Mouse (Mus musculus): Measurements from ENCODE around the gene Lct. TPM values are rescaled to one million over a fixed set of nuclear protein-coding genes. Genes with fewer than 3 reads are reported as not detected.

The Lct gene
- polyA plus RNA-seq, 1 experiment, result not detected

DNA sequence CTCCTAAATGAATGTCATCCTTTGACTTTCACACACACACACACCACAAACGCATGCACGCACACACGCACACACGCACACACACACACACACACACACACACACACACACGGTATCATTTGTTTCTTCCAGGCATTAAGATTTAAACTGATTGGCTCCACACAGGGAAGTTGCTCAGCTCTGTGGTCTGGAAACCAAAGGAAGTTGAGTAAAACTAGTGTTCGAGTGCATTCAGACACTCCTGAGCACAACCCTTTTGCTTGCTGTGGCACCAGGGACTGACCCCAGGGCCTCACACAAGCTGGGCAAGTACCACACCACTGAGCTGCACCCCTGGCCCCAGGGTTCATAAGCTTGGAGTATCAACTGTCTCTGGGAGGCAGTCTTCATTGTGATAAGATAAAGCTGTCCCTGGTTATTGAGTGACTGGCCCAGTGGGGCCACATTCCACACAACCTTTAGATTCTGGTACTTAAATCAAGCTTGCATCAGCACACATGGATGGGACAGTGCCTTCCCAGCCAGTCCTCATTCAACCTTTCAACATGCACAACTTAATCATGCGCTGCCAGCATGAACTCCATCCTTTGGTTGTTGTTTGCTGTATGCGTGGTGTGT lies 5.0 kb downstream of the Lct start:
- no peak for TF ChIP-seq GATA1 (IDR thresholded peaks at IDR 0.05; ENCODE audit: low read length)

- TF ChIP-seq GATA1 (IDR thresholded peaks at IDR 0.05; ENCODE audit: low read length), result no peak
Observed at GRCm38 (mm10) chr1:128314665-128315064, 13.5 kb downstream of the Lct start.

DNA sequence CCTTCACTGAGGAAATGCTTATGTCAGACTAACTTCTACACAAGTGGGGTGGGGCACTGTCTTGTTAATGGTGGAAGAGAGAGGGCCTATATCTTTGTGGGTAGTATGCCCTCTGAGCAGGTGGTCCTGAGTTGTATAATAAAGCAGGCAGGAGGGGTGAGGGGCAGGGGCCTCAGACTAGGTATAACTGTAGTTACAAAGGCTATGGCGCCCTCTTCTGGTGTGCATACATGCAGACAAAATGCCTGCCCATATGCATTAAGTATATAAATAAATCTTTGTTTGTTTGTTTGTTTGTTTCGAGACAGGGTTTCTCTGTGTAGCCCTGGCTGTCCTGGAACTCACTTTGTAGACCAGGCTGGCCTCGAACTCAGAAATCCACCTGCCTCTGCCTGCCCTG lies 19.1 kb downstream of the Lct start:
- no peak for TF ChIP-seq GATA1 (IDR thresholded peaks at IDR 0.05; ENCODE audit: low read length)

- no peak for TF ChIP-seq GATA1 (IDR thresholded peaks at IDR 0.05; ENCODE audit: low read length)
Observed at GRCm38 (mm10) chr1:128303900-128304299, 24.2 kb downstream of the Lct start.

GRCm38 (mm10) chr1:128295717-128296528 lies 32.2 kb downstream of the Lct start:
- TF ChIP-seq GATA1 (IDR thresholded peaks at IDR 0.05; ENCODE audit: low read length), result no peak

DNA sequence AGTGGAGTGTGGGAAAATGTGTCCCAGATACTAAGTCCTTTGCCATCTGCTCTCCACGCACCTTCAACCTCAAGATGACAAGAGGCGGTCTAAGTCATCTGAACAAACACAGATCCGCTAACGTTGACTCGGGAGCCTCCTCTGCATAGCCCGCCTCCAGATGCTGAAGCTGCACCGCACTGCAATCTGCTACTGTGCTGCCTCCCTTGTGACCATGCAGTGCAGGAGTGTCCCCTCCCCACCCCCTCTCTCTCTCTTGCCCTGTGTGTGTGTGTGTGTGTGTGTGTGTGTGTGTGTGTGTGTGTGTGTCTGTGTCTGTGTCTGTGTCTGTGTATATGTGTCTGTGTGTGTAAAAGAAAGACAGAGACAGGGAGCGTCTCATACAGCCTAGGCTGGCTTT lies 32.8 kb downstream of the Lct start:
- no peak for TF ChIP-seq GATA1 (IDR thresholded peaks at IDR 0.05; ENCODE audit: low read length)

DNA sequence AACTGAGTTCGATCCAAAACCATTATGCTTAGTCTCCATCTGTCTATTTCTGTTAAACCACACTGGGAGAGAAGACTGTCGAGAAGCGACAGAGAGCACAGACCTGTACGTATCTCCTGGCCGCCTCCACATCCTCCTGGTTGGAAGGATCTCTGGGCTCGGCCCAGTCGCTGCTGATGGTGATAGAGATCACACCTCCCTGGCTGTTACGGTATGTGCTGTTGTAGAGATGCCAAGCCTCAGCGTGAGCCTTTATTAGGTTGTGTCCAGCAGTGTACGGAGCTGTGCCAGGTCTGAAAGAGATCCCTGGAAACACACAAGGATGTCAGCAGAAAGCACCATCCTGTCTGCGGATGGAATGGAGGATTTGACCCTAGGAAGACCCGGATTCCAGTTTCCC lies 34.6 kb downstream of the Lct start:
- no peak for TF ChIP-seq GATA1 (IDR thresholded peaks at IDR 0.05; ENCODE audit: low read length)

GRCm38 (mm10) chr1:128290295-128290694 lies 37.8 kb downstream of the Lct start:
- TF ChIP-seq GATA1 (IDR thresholded peaks at IDR 0.05; ENCODE audit: low read length), result no peak

- no peak for TF ChIP-seq GATA1 (IDR thresholded peaks at IDR 0.05; ENCODE audit: low read length)
Observed at GRCm38 (mm10) chr1:128285136-128285535, 43.0 kb downstream of the Lct start.

DNA sequence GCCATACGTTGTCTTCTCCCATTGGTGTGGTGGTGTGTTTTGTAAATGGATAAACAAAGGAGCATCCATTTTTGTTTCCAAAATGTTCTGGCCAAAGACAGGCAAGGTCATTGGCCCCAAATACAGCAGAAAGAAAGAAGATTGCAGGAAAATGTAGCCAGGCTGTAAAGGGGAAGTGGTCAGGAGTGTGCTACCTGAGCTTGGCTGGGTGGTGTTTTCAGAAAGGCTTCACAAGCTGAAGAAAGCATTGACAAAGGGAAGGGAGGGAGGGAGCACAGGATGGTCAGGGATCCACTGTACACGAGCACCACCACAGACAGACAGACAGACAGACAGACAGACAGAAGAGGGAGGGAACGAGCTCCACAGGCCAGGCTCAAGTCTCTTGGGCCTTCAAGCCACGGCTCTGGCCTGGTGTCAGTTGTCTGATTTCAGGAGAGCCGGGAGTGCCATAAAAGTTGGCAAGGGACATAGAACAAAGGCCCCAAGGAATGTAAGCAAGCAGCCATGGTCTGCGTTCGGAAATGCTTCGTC lies 43.9 kb downstream of the Lct start:
- no peak for TF ChIP-seq GATA1 (IDR thresholded peaks at IDR 0.05; ENCODE audit: low read length)

DNA sequence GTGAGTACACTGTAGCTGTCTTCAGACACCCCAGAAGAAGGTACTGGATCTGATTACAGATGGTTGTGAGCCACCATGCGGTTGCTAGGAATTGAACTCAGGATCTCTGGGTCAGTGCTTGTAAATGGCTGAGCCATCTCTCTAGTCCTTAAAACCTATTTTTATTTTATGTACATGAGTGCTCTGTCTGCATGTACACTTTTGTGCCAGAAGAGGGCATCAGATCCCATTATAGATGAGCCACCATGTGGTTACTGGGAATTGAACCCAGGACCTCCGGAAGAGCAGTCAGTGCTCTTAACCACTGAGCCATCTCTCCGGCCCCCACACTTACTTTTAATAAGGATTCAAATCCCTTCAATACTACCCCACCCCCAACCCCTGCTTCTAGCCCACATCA lies 45.2 kb downstream of the Lct start:
- no peak for TF ChIP-seq GATA1 (IDR thresholded peaks at IDR 0.05; ENCODE audit: low read length)

GRCm38 (mm10) chr1:128281753-128282152 lies 46.4 kb downstream of the Lct start:
- TF ChIP-seq GATA1 (IDR thresholded peaks at IDR 0.05; ENCODE audit: low read length), result no peak

DNA sequence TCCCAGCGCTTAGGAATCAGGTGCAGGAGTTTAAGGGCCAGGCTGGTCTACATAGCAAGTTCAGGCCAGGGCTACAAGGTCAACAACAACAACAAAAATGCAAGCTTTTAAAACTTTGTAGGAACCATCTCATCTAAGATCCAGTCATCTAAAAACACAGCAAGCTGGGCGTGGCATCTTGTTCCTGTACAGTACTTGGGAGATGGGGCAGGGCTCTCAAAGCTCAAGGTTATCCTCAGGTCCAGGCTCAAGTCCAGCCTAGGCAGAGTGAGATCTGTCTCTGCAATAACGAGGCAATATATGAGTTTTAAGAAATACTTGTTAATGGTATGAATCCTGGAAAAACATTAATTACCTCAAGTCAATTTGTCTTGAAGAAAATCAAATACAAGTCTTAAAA lies 49.6 kb downstream of the Lct start:
- TF ChIP-seq GATA1 (IDR thresholded peaks at IDR 0.05; ENCODE audit: low read length), result no peak

- no peak for TF ChIP-seq GATA1 (IDR thresholded peaks at IDR 0.05; ENCODE audit: low read length)
Observed at GRCm38 (mm10) chr1:128275908-128276307, 52.2 kb downstream of the Lct start.

GRCm38 (mm10) chr1:128270731-128271130 lies 57.4 kb downstream of the Lct start:
- no peak for TF ChIP-seq GATA1 (IDR thresholded peaks at IDR 0.05; ENCODE audit: low read length)

DNA sequence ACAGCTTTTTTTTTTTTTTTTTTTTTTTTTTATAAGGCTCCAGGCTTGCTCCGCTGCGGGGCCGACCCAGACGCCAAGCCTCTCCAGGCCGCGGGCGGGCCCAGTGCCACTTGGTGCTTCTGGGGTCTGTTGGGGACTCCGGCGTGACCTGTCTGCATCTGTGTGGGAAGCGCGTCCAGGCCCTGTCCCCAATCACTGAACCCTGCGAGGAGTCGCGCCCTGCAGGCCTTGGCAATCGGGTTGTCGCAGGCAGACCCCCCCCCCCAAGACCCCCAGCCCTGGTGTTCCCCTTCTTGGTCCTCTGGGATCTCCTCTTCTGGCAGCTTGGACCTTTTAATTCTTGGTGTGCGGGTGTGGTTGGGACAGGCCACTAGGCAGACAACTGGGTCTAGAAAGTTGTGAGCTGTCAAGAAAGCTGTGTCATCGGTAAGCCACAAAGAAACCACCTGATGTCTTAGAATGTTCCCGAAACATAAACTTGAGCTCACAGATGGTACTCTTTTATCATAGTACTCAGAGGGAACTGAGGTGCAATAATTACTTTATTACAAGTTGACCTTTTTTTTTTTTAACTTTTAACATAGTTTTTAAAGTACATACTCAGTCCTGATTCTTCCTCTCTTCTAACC lies 83.3 kb downstream of the Lct start:
- no peak for TF ChIP-seq GATA1 (IDR thresholded peaks at IDR 0.05; ENCODE audit: low read length)
